Mouse (Mus musculus): ENCODE data around the gene Sec31b.

GRCm38 (mm10) chr19:44537416-44537815 lies 8.2 kb downstream of the Sec31b start:
- no peak for TF ChIP-seq GATA1 (IDR thresholded peaks at IDR 0.05; ENCODE audit: borderline replicate concordance, low read length)
- TF ChIP-seq CTCF (IDR thresholded peaks at IDR 0.05; ENCODE audit: low read depth, low read length) = no peak
- no peak for TF ChIP-seq POLR2AphosphoS5 (IDR thresholded peaks at IDR 0.05; ENCODE audit: insufficient replicate concordance, low read depth, low read length)
- no peak for TF ChIP-seq GATA2 (IDR thresholded peaks at IDR 0.05; ENCODE audit: borderline replicate concordance, low read depth, low read length)
- TF ChIP-seq TAL1 (conservative IDR thresholded peaks at IDR 0.05; ENCODE audit: low read depth, low read length) = no peak
